Mouse (Mus musculus) kidney, postnatal 14 days (tissue): ENCODE data around the gene Zbtb22.
"Not testable (repeated sequence)": the region's sequence is repeated elsewhere in the genome, so short reads cannot be mapped to it uniquely, and the experiment has no call there.

Experiments
- DNase-seq: peaks from one replicate; pipeline ENCODE4 v3.0.0; 2022; ENCODE audit warnings: mixed read lengths

The Zbtb22 gene

GRCm38 (mm10) chr17:33915671-33916250, at the start of gene Zbtb22, which contains the start of gene Tapbp:
Gene Zbtb22 (plus strand): TSS chr17:33915904.
Gene Tapbp (plus strand): TSS chr17:33915899.
- DNase-seq: peak; percentile 97

- not testable (repeated sequence) for DNase-seq
These were observed 42.2 kb upstream of the Zbtb22 start, which contains the start of gene Gm7029 for GRCm38 (mm10) chr17:33873537-33873936. Gene Gm7029 (plus strand): TSS chr17:33873837.

GRCm38 (mm10) chr17:33874411-33874810, 41.3 kb upstream of the Zbtb22 start:
- DNase-seq: no peak

- DNase-seq: peak; percentile 29
These were observed 39.9 kb upstream of the Zbtb22 start for GRCm38 (mm10) chr17:33875797-33876196.

GRCm38 (mm10) chr17:33884320-33884719, 31.4 kb upstream of the Zbtb22 start:
- not testable (repeated sequence) for DNase-seq

- DNase-seq: peak; percentile 34
These were observed 27.9 kb upstream of the Zbtb22 start for GRCm38 (mm10) chr17:33887802-33888201.

- DNase-seq: not testable (repeated sequence)
These were observed 27.5 kb upstream of the Zbtb22 start for GRCm38 (mm10) chr17:33888230-33888629.

- DNase-seq: not testable (repeated sequence)
These were observed 25.7 kb upstream of the Zbtb22 start for GRCm38 (mm10) chr17:33889941-33890532.

GRCm38 (mm10) chr17:33890533-33891059, 25.1 kb upstream of the Zbtb22 start, which contains the start of gene Kifc1:
Gene Kifc1 (minus strand): TSS chr17:33890661.
- peak; percentile 100 for DNase-seq

- no peak for DNase-seq
These were observed 24.3 kb upstream of the Zbtb22 start for GRCm38 (mm10) chr17:33891357-33891756.

- not testable (repeated sequence) for DNase-seq
These were observed 23.8 kb upstream of the Zbtb22 start for GRCm38 (mm10) chr17:33891892-33892291.

- DNase-seq: no peak
These were observed 23.3 kb upstream of the Zbtb22 start for GRCm38 (mm10) chr17:33892429-33892828.

GRCm38 (mm10) chr17:33893011-33893410, 22.7 kb upstream of the Zbtb22 start:
- DNase-seq: not testable (repeated sequence)

- no peak for DNase-seq
These were observed 18.4 kb upstream of the Zbtb22 start for GRCm38 (mm10) chr17:33897114-33897794.

GRCm38 (mm10) chr17:33898193-33898592, 17.5 kb upstream of the Zbtb22 start:
- not testable (repeated sequence) for DNase-seq

GRCm38 (mm10) chr17:33899642-33900041, 16.1 kb upstream of the Zbtb22 start:
- DNase-seq: no peak

- no peak for DNase-seq
These were observed 15.3 kb upstream of the Zbtb22 start for GRCm38 (mm10) chr17:33900281-33900988.

GRCm38 (mm10) chr17:33900989-33901314, 14.8 kb upstream of the Zbtb22 start:
- no peak for DNase-seq

- DNase-seq: no peak
These were observed 14.1 kb upstream of the Zbtb22 start for GRCm38 (mm10) chr17:33901653-33902052.

GRCm38 (mm10) chr17:33902079-33902478, 13.6 kb upstream of the Zbtb22 start:
- no peak for DNase-seq

- DNase-seq: no peak
These were observed 13.2 kb upstream of the Zbtb22 start for GRCm38 (mm10) chr17:33902491-33902890.

- not testable (repeated sequence) for DNase-seq
These were observed 11.6 kb upstream of the Zbtb22 start for GRCm38 (mm10) chr17:33903911-33904651.
